Mouse (Mus musculus): ENCODE results near the gene Gsdma2.
"Not testable (repeated sequence)": the region's sequence is repeated elsewhere in the genome, so short reads cannot be mapped to it uniquely, and the experiment has no call there.

DNA sequence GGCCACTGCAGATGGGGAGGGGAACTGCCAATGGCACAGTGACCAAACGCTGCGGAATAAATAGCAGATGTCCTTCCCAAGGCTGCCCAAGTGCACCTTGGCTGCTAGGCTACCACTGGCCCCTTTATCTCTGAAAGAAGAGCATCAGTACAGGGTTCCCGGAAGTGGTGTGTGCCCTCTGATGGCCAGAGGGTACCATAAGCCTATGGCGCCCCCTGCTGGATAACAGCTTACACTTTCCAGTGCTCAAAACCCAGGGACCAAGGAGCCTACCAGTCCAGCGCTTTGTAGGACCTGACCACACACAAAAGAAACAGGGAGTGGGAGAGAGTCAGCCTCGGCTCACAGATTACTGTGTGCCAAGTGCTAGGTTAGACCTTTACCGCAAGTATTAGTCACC, 8.5 kb downstream of the Gsdma2 start:
- peak; percentile 54 for TF ChIP-seq CTCF (conservative IDR thresholded peaks at IDR 0.05; ENCODE audit: low read length)
- TF ChIP-seq NANOG, POU5F1 (IDR thresholded peaks at IDR 0.05; ENCODE audit: borderline replicate concordance, low read length): not testable (repeated sequence)

All from E14TG2a.4 (cell line).